ENCODE assay signal across 7 mouse cellular contexts in genomic region chr17:56510473-56510969, GRCm38 (mm10). TPM values are rescaled to one million over a fixed set of nuclear protein-coding genes. Genes with fewer than 3 reads are reported as not detected.
A peak's percentile ranks its signal among the peaks of the same experiment; 100 is the strongest.
DNase-seq lines count a peak whose midpoint lies in the region; ATAC-seq and TF ChIP-seq lines count a peak whose summit lies in the region.

No protein-coding gene starts in this region.

- WGBS in liver, embryonic 11.5 days = 19% methylated on average over 27 of the region's 27 CpGs
- 23% methylated on average over 27 of the region's 27 CpGs for WGBS in liver, postnatal 0 days (ENCODE audit: insufficient replicate concordance)
- WGBS in hindbrain, embryonic 11.5 days = 22% methylated on average over 26 of the region's 27 CpGs
- 23% methylated on average over 27 of the region's 27 CpGs for WGBS in liver, embryonic 16.5 days (ENCODE audit: insufficient replicate concordance)

- peaks cover 69% of the 10 kb centered on the region for H3K27me3 ChIP-seq in liver, embryonic 11.5 days (replicated peaks; ENCODE audit: control insufficient read depth, insufficient read depth, low read length)
- H3K27me3 ChIP-seq in liver, postnatal 0 days (ENCODE audit: insufficient read depth, low read length) = peaks cover 57% of the 10 kb centered on the region
- peaks cover 39% of the 10 kb centered on the region for H3K27me3 ChIP-seq in hindbrain, embryonic 11.5 days (ENCODE audit: control insufficient read depth, insufficient read depth, low read length)
- peaks cover 48% of the 10 kb centered on the region for H3K27me3 ChIP-seq in liver, embryonic 16.5 days (ENCODE audit: control insufficient read depth, insufficient read depth, low read depth, low read length)

- H3K4me2 ChIP-seq in liver, embryonic 11.5 days = no peak overlapping the region; the same call in 1 of the 2 replicates
- H3K4me2 ChIP-seq in liver, postnatal 0 days (ENCODE audit: low read depth, low read length) = no peak overlapping the region
- no peak overlapping the region for H3K4me2 ChIP-seq in hindbrain, embryonic 11.5 days (replicated peaks; ENCODE audit: low read depth, low read length)
- 0 out of 2 replicates have a peak overlapping the region, but pooled peaks have one; percentile 9 for H3K4me2 ChIP-seq in liver, embryonic 16.5 days (ENCODE audit: low read depth, low read length)

- H3K27ac ChIP-seq in liver, embryonic 11.5 days (ENCODE audit: low read depth, low read length) = no peak overlapping the region
- H3K27ac ChIP-seq in liver, postnatal 0 days (ENCODE audit: low read depth) = no peak overlapping the region
- H3K27ac ChIP-seq in hindbrain, embryonic 11.5 days (ENCODE audit: low read depth, low read length) = 0 out of 2 replicates have a peak overlapping the region, but pooled peaks have one; percentile 24
- no peak overlapping the region for H3K27ac ChIP-seq in liver, embryonic 16.5 days (ENCODE audit: low read length)

- peaks cover 3% of the 10 kb centered on the region; the same call in 1 of the 2 replicates for H3K9me3 ChIP-seq in liver, embryonic 11.5 days (ENCODE audit: control insufficient read depth, low read length)
- H3K9me3 ChIP-seq in liver, postnatal 0 days (ENCODE audit: low read length) = no peaks in the 10 kb centered on the region
- no peaks in the 10 kb centered on the region for H3K9me3 ChIP-seq in hindbrain, embryonic 11.5 days (ENCODE audit: control insufficient read depth, low read length)
- H3K9me3 ChIP-seq in liver, embryonic 16.5 days (replicated peaks; ENCODE audit: control insufficient read depth, low read length) = no peaks in the 10 kb centered on the region

- TF ChIP-seq CTCF in liver, postnatal 0 days (IDR thresholded peaks at IDR 0.05; ENCODE audit: low read depth) = no peak

- TF ChIP-seq EP300 in liver, postnatal 0 days (IDR thresholded peaks at IDR 0.05; ENCODE audit: low read depth) = no peak

- peaks cover 9% of the 10 kb centered on the region for H3K4me1 ChIP-seq in liver, embryonic 11.5 days (replicated peaks; ENCODE audit: control insufficient read depth, insufficient read depth, low read length)
- peaks cover 10% of the 10 kb centered on the region; the same call in 1 of the 2 replicates for H3K4me1 ChIP-seq in liver, postnatal 0 days (ENCODE audit: insufficient read depth)
- H3K4me1 ChIP-seq in hindbrain, embryonic 11.5 days (replicated peaks; ENCODE audit: control insufficient read depth, insufficient read depth, low read length) = peaks cover 8% of the 10 kb centered on the region
- H3K4me1 ChIP-seq in liver, embryonic 16.5 days (ENCODE audit: control insufficient read depth, low read depth, low read length) = peaks cover 4% of the 10 kb centered on the region

- no peak for ATAC-seq in liver, embryonic 11.5 days (replicated peaks; ENCODE audit: low FRiP score)
- ATAC-seq in liver, postnatal 0 days = no peak
- no peak for ATAC-seq in hindbrain, embryonic 11.5 days (ENCODE audit: low FRiP score)
- no peak for ATAC-seq in liver, embryonic 16.5 days (ENCODE audit: low read depth)

- H3K4me3 ChIP-seq in liver, embryonic 11.5 days (ENCODE audit: low read depth, low read length) = peak overlapping the region; percentile 29; the same call in 1 of the 2 replicates
- no peak overlapping the region for H3K4me3 ChIP-seq in liver, postnatal 0 days (ENCODE audit: low read depth, low read length)
- H3K4me3 ChIP-seq in hindbrain, embryonic 11.5 days (ENCODE audit: low read depth, low read length) = no peak overlapping the region
- H3K4me3 ChIP-seq in liver, embryonic 16.5 days (ENCODE audit: low read depth, low read length) = no peak overlapping the region

- H3K36me3 ChIP-seq in liver, embryonic 11.5 days (ENCODE audit: control insufficient read depth, insufficient read depth, low read length) = no peaks in the 10 kb centered on the region
- no peaks in the 10 kb centered on the region for H3K36me3 ChIP-seq in liver, postnatal 0 days (replicated peaks; ENCODE audit: insufficient read depth, low read length)
- no peaks in the 10 kb centered on the region for H3K36me3 ChIP-seq in hindbrain, embryonic 11.5 days (ENCODE audit: control insufficient read depth, insufficient read depth, low read length)
- no peaks in the 10 kb centered on the region for H3K36me3 ChIP-seq in liver, embryonic 16.5 days (ENCODE audit: control insufficient read depth, insufficient read depth)

- DNase-seq in liver, embryonic 11.5 days (ENCODE audit: low spot score) = no peak
- no peak for DNase-seq in liver, postnatal 0 days
- peak; percentile 65 to 77 for DNase-seq in cerebellum, postnatal 36 days
- DNase-seq in hindbrain, embryonic 11.5 days (ENCODE audit: low spot score) = no peak
- DNase-seq in ovary, postnatal 14 days (ENCODE audit: low spot score) = no peak
- no peak for DNase-seq in adipocyte (ENCODE audit: low spot score)

- no peak overlapping the region for H3K9ac ChIP-seq in liver, embryonic 11.5 days (ENCODE audit: low read depth, low read length)
- H3K9ac ChIP-seq in liver, postnatal 0 days (replicated peaks) = no peak overlapping the region
- H3K9ac ChIP-seq in hindbrain, embryonic 11.5 days (ENCODE audit: low read depth, low read length) = no peak overlapping the region
- no peak overlapping the region for H3K9ac ChIP-seq in liver, embryonic 16.5 days (ENCODE audit: low read depth, low read length)

RNA-seq across cellular contexts. Expression of gene Znrf4, which starts 1.7 kb away (rescaled TPM):
- not detected in 2 replicates for polyA plus RNA-seq in liver, embryonic 11.5 days (2014; fragmentation: Nextera tagmentation; extraction: Ambion mirVana)
- not detected in 2 replicates for polyA plus RNA-seq in liver, postnatal 0 days (2015; fragmentation: Nextera tagmentation; extraction: Ambion mirVana)
- polyA plus RNA-seq in hindbrain, embryonic 11.5 days (2014; fragmentation: Nextera tagmentation; extraction: Ambion mirVana) = not detected in 2 replicates
- not detected in 2 replicates for polyA plus RNA-seq in liver, embryonic 16.5 days (2015; fragmentation: Nextera tagmentation; extraction: Ambion mirVana)

RNA-seq across cellular contexts. Expression of gene Ptprs, which starts 34.2 kb away (rescaled TPM):
- 33.4 and 39.8 TPM in 2 replicates for polyA plus RNA-seq in liver, embryonic 11.5 days (2014; fragmentation: Nextera tagmentation; extraction: Ambion mirVana)
- polyA plus RNA-seq in liver, postnatal 0 days (2015; fragmentation: Nextera tagmentation; extraction: Ambion mirVana) = 3.4 TPM in 2 replicates
- polyA plus RNA-seq in hindbrain, embryonic 11.5 days (2014; fragmentation: Nextera tagmentation; extraction: Ambion mirVana) = 142 and 156 TPM in 2 replicates
- 3.9 and 5.3 TPM in 2 replicates for polyA plus RNA-seq in liver, embryonic 16.5 days (2015; fragmentation: Nextera tagmentation; extraction: Ambion mirVana)

RNA-seq across cellular contexts. Expression of gene Gm20219, which starts 43.7 kb away (rescaled TPM):
- 0.44 and 0.70 TPM in 2 replicates for polyA plus RNA-seq in liver, embryonic 11.5 days (2014; fragmentation: Nextera tagmentation; extraction: Ambion mirVana)
- 0.08 TPM in 2 replicates for polyA plus RNA-seq in liver, postnatal 0 days (2015; fragmentation: Nextera tagmentation; extraction: Ambion mirVana)
- 1.0 and 1.1 TPM in 2 replicates for polyA plus RNA-seq in hindbrain, embryonic 11.5 days (2014; fragmentation: Nextera tagmentation; extraction: Ambion mirVana)
- polyA plus RNA-seq in liver, embryonic 16.5 days (2015; fragmentation: Nextera tagmentation; extraction: Ambion mirVana) = 0.12 and 0.24 TPM in 2 replicates

Comparison
In these comparisons a context has a peak if more than half of its experiments do, and no peak if none do; other contexts are left out.
1. DNase-seq: peak in cerebellum, postnatal 36 days (2 of 2); none in liver, embryonic 11.5 days (single experiment), liver, postnatal 0 days (single experiment), hindbrain, embryonic 11.5 days (single experiment), ovary, postnatal 14 days (single experiment) and adipocyte (single experiment).